Mouse (Mus musculus): ENCODE data around the gene Isg20. TPM values are rescaled to one million over a fixed set of nuclear protein-coding genes. Genes with fewer than 3 reads are reported as not detected.

Isg20 gene
- polyA plus RNA-seq, 1 experiment from 2014 or later = 4.5 TPM

GRCm38 (mm10) chr7:78884139-78884538 lies 29.1 kb upstream of the Isg20 start:
- WGBS = 8% methylated on average over 6 of the region's 6 CpGs
- Histone ChIP-seq H3K9ac (no peak overlapping the region), H3K4me2 (replicated peaks) (no peak overlapping the region), H3K4me3 (replicated peaks) (no peak overlapping the region), H3K27me3 (replicated peaks) (peaks cover 42% of the 10 kb centered on the region), H3K36me3 (no peaks in the 10 kb centered on the region), H3K27ac (no peak overlapping the region), H3K9me3 (no peaks in the 10 kb centered on the region), H3K4me1 (replicated peaks) (peaks cover 11% of the 10 kb centered on the region; the same call in 1 of the 2 replicates)
- ATAC-seq = no peak

- ATAC-seq = no peak
- Histone ChIP-seq H3K4me3 (replicated peaks) (no peak overlapping the region), H3K4me2 (replicated peaks) (no peak overlapping the region), H3K27me3 (replicated peaks) (peaks cover 39% of the 10 kb centered on the region), H3K9me3 (no peaks in the 10 kb centered on the region), H3K4me1 (replicated peaks) (peaks cover 11% of the 10 kb centered on the region; the same call in 1 of the 2 replicates), H3K36me3 (no peaks in the 10 kb centered on the region), H3K9ac (no peak overlapping the region), H3K27ac (no peak overlapping the region)
- 84% methylated on average over 5 of the region's 5 CpGs for WGBS
Observed at GRCm38 (mm10) chr7:78885404-78885803, 27.8 kb upstream of the Isg20 start.

- WGBS = 75% methylated on average over 4 of the region's 4 CpGs
- Histone ChIP-seq H3K4me2 (replicated peaks) (no peak overlapping the region), H3K4me1 (replicated peaks) (peaks cover 10% of the 10 kb centered on the region; the same call in 1 of the 2 replicates), H3K4me3 (replicated peaks) (no peak overlapping the region), H3K27me3 (replicated peaks) (peaks cover 35% of the 10 kb centered on the region), H3K27ac (no peak overlapping the region), H3K36me3 (no peaks in the 10 kb centered on the region), H3K9me3 (no peaks in the 10 kb centered on the region), H3K9ac (no peak overlapping the region)
- ATAC-seq = no peak
Observed at GRCm38 (mm10) chr7:78886496-78886895, 26.7 kb upstream of the Isg20 start.

DNA sequence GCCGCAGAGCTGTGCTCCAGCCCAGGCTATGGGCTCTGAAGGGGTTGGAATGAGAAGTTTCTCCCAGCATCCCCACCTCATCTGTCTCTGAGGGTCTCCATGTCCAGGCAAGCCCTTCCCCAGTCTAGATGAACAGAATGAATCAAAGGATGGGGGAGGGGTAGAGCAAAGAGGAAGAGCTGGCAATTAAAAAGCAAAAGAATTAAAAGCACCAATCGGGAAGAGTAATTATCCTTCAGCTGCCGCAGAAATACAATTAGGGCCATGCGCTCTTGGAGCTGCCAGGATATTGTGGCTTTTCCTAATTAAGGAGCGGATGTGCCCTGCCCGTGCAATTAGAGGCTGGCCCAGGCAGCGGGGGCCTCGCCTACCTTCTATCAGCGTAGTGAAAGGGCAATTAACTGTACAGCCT lies 25.8 kb upstream of the Isg20 start:
- Histone ChIP-seq H3K9me3 (no peaks in the 10 kb centered on the region), H3K27ac (no peak overlapping the region), H3K36me3 (no peaks in the 10 kb centered on the region), H3K4me2 (replicated peaks) (no peak overlapping the region), H3K9ac (no peak overlapping the region), H3K4me1 (replicated peaks) (peaks cover 8% of the 10 kb centered on the region; the same call in 1 of the 2 replicates), H3K27me3 (replicated peaks) (peaks cover 28% of the 10 kb centered on the region), H3K4me3 (replicated peaks) (no peak overlapping the region)
- 58% methylated on average over 9 of the region's 9 CpGs for WGBS
- no peak for ATAC-seq

- whole genome bisulfite sequencing = 3% methylated on average over 16 of the region's 16 CpGs
- Histone ChIP-seq H3K4me3 (replicated peaks) (no peak overlapping the region), H3K9ac (no peak overlapping the region), H3K27me3 (replicated peaks) (peaks cover 7% of the 10 kb centered on the region), H3K4me1 (replicated peaks) (no peaks in the 10 kb centered on the region), H3K4me2 (replicated peaks) (no peak overlapping the region), H3K27ac (no peak overlapping the region), H3K9me3 (no peaks in the 10 kb centered on the region), H3K36me3 (no peaks in the 10 kb centered on the region)
- no peak for ATAC-seq
Observed at GRCm38 (mm10) chr7:78890641-78891040, 22.6 kb upstream of the Isg20 start.

DNA sequence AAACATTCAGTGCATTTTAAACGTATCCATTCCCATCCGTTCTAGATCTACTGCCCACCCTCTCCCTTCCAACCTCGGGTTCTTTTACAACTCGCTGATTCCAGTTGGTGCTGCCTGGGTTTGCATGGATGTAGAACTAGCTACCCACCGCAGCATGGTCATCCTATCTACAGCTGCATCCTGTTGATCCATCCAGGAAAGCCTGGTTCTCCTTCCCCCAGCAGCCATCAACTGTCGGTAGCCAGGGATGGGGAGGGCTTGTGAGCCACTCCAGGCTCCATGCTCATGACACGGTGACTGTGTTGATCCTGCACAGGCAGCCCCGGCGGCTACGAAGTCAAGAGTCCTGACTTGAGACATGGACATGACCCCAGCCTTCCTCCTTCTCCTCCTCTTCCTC lies 19.3 kb upstream of the Isg20 start:
- Histone ChIP-seq H3K27ac (no peak overlapping the region), H3K9ac (no peak overlapping the region), H3K9me3 (no peaks in the 10 kb centered on the region), H3K27me3 (replicated peaks) (no peaks in the 10 kb centered on the region; the same call in none of the 2 replicates), H3K4me2 (replicated peaks) (no peak overlapping the region), H3K4me1 (replicated peaks) (peaks cover 8% of the 10 kb centered on the region), H3K36me3 (peaks cover 2% of the 10 kb centered on the region; the same call in 1 of the 2 replicates), H3K4me3 (replicated peaks) (no peak overlapping the region)
- WGBS = 84% methylated on average over 10 of the region's 10 CpGs
- no peak for ATAC-seq

- Histone ChIP-seq H3K27ac (no peak overlapping the region), H3K9me3 (no peaks in the 10 kb centered on the region), H3K4me3 (replicated peaks) (peak overlapping the region; percentile 78), H3K4me1 (replicated peaks) (peaks cover 8% of the 10 kb centered on the region), H3K4me2 (replicated peaks) (peak overlapping the region; percentile 56), H3K36me3 (peaks cover 2% of the 10 kb centered on the region; the same call in 1 of the 2 replicates), H3K27me3 (replicated peaks) (no peaks in the 10 kb centered on the region; the same call in 1 of the 2 replicates), H3K9ac (0 out of 2 replicates have a peak overlapping the region, but pooled peaks have one; percentile 22)
- no peak; the same call in 1 of the 2 replicates for ATAC-seq
- WGBS = 54% methylated on average over 13 of the region's 13 CpGs
Observed at GRCm38 (mm10) chr7:78895021-78895652, 18.1 kb upstream of the Isg20 start.

- Histone ChIP-seq H3K4me1 (replicated peaks) (peaks cover 8% of the 10 kb centered on the region), H3K9me3 (no peaks in the 10 kb centered on the region), H3K4me2 (replicated peaks) (peak within 1 kb of the TSS; percentile 73), H3K4me3 (replicated peaks) (peak within 1 kb of the TSS; percentile 78), H3K27ac (no peak within 1 kb of the TSS), H3K9ac (peak within 1 kb of the TSS; percentile 71), H3K27me3 (replicated peaks) (no peaks in the 10 kb centered on the region; the same call in 1 of the 2 replicates), H3K36me3 (peaks cover 2% of the 10 kb centered on the region; the same call in 1 of the 2 replicates)
- peak; percentile 99 for ATAC-seq
- under 1% methylated on average over 53 of the region's 53 CpGs for WGBS
Observed at GRCm38 (mm10) chr7:78895653-78896333, 17.4 kb upstream of the Isg20 start, which contains the start of gene Aen. Gene Aen, plus strand, starts transcription at chr7:78895854.

DNA sequence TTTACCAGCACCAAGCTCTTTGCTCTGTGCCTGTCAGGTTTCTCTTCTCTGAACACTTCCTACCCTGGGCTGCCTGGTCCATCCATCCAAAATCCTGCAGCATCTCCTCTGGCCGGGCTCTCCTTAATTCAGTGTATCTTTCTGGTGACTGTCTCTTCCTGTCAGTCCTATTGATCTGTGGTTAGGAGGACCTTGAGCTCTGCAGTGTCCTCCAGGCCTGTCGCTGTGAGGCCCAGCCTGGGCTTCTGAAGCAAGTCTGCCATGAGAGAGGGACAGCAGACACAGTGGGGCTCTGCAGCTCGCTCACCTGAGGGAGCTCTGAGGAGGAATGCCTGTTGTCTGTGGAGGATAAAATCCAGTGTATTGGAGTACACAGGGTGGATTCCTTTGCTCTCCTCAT lies 15.7 kb upstream of the Isg20 start:
- H3K9ac ChIP-seq = no peak overlapping the region
- H3K27ac ChIP-seq = no peak overlapping the region
- H3K4me1 ChIP-seq (replicated peaks) = peaks cover 8% of the 10 kb centered on the region
- H3K9me3 ChIP-seq = no peaks in the 10 kb centered on the region
- H3K27me3 ChIP-seq (replicated peaks) = no peaks in the 10 kb centered on the region; the same call in 1 of the 2 replicates
- H3K36me3 ChIP-seq = peaks cover 6% of the 10 kb centered on the region; the same call in 1 of the 2 replicates
- ATAC-seq = no peak
- WGBS = 88% methylated on average over 3 of the region's 3 CpGs
- no peak overlapping the region for H3K4me3 ChIP-seq (replicated peaks)
- H3K4me2 ChIP-seq (replicated peaks) = peak overlapping the region; percentile 73

DNA sequence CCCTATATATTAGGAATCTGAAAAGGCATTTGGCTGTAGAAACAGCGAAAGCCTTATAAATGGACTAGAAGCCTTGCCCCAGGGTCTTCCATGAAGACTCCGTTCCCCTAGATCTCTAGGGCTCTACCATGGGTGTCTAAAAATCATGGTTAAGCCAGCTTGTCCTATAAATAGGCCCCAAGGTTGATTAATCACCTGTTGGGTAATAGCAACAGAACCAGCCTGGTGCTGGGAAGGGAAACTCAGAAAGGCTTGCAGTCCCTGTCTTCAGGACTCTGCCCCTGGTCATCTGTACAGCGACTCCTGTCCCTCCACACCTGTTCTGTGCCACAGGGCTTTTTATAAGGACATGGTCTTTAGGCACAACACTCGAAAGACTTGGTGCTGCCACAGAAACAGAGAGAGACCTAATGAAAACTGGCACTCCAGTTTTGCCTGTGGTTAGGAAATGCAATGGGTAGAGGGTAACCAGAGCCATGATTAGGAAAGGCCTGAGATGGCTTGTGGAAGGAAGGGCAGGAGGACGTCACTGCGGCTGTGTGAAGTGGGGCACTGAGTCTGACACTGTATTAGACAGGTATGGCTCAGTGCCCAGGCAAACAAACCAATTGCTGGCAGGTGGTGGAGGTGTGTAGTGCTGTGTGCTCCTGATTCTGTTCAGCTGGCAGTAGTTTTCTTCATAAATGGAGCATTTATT lies 9.9 kb upstream of the Isg20 start:
- H3K4me3 ChIP-seq (replicated peaks) = no peak overlapping the region
- WGBS = 94% methylated on average over 6 of the region's 6 CpGs
- peaks cover 15% of the 10 kb centered on the region; the same call in 1 of the 2 replicates for H3K36me3 ChIP-seq

GRCm38 (mm10) chr7:78904175-78904574 lies 9.0 kb upstream of the Isg20 start:
- no peaks in the 10 kb centered on the region for H3K4me1 ChIP-seq (replicated peaks)
- no peak overlapping the region for H3K27ac ChIP-seq
- H3K9ac ChIP-seq = no peak overlapping the region
- H3K4me2 ChIP-seq (replicated peaks) = no peak overlapping the region
- no peak overlapping the region for H3K4me3 ChIP-seq (replicated peaks)
- H3K27me3 ChIP-seq (replicated peaks) = no peaks in the 10 kb centered on the region
- H3K9me3 ChIP-seq = no peaks in the 10 kb centered on the region
- peaks cover 13% of the 10 kb centered on the region; the same call in 1 of the 2 replicates for H3K36me3 ChIP-seq
- WGBS = 90% methylated on average over 2 of the region's 2 CpGs
- no peak for ATAC-seq

More for the DNA sequence above, 9.9 kb upstream of the Isg20 start:
- H3K9ac ChIP-seq = no peak overlapping the region
- H3K4me1 ChIP-seq (replicated peaks) = no peaks in the 10 kb centered on the region
- no peaks in the 10 kb centered on the region for H3K9me3 ChIP-seq
- ATAC-seq = no peak
- no peaks in the 10 kb centered on the region for H3K27me3 ChIP-seq (replicated peaks)
- H3K27ac ChIP-seq = no peak overlapping the region
- H3K4me2 ChIP-seq (replicated peaks) = no peak overlapping the region

DNA sequence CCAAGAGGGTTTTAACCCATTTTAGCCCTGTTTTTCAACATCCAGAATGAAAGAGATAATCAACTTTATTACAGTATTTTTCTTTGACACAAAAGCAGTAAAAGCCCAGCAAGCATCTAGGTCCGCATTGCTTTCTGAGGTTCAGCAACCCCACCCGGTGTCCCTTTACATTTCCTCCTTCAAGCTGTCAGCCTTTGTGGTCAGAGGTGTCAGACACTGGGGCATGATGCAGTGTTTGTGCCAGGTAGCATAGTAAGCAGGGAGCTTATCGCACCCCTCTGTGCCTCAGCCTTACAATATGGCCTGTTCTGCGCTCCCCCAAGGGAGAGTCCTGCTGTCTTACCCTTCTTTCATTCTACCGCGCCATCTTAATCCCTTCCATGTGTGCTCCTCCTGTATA lies 4.2 kb upstream of the Isg20 start:
- Histone ChIP-seq H3K36me3 (peaks cover 6% of the 10 kb centered on the region; the same call in 1 of the 2 replicates), H3K4me3 (replicated peaks) (no peak overlapping the region), H3K27me3 (replicated peaks) (no peaks in the 10 kb centered on the region), H3K9me3 (no peaks in the 10 kb centered on the region), H3K9ac (no peak overlapping the region), H3K4me1 (replicated peaks) (peaks cover 11% of the 10 kb centered on the region; the same call in 1 of the 2 replicates), H3K4me2 (replicated peaks) (no peak overlapping the region), H3K27ac (no peak overlapping the region)
- ATAC-seq = no peak
- WGBS = 88% methylated on average over 6 of the region's 6 CpGs

All from intestine, embryonic 15.5 days (tissue).